Mouse (Mus musculus) heart, postnatal 0 days (tissue): Measurements from ENCODE around the gene Gm49711.

Source experiments
- CTCF ChIP-seq: IDR thresholded peaks from 2 replicates; pipeline ENCODE4 v1.5.1; 2016; ENCODE audit warnings: antibody characterized with exemption, control low read depth, low read depth
- EP300 ChIP-seq: IDR thresholded peaks from 2 replicates; pipeline ENCODE4 v1.6.1; 2016; ENCODE audit warnings: antibody characterized with exemption, low read depth

GRCm38 (mm10) chr16:92183477-92183876 is 125.4 kb downstream of the Gm49711 start:
- TF ChIP-seq CTCF, result no peak
- no peak for TF ChIP-seq EP300
